Mouse (Mus musculus) limb, embryonic 13.5 days (tissue): ENCODE results near the gene Gdpd2. TPM values are rescaled to one million over a fixed set of nuclear protein-coding genes. Genes with fewer than 3 reads are reported as not detected.

ENCODE experiments used
- ATAC-seq: fragments of 200-750 bp; cut with Nextera tagmentation; 2 replicates; pipeline ENCODE4 v1.8.0; 2017; ENCODE audit warnings: low read depth, moderate number of reproducible peaks, moderate TSS enrichment; ENCODE audit not compliant: low FRiP score
- H3K27ac ChIP-seq: fragments of 300-500 bp; sonication (generic); 2 replicates; pipeline ENCODE4 v1.5.1; 2015; ENCODE audit warnings: inconsistent platforms, mild to moderate bottlenecking, moderate library complexity
- H3K27me3 ChIP-seq: fragments of 300-500 bp; sonication (generic); 2 replicates; pipeline ENCODE4 v1.6.1; 2015; ENCODE audit warnings: mild to moderate bottlenecking, inconsistent platforms
- H3K36me3 ChIP-seq: fragments of 300-500 bp; sonication (generic); 2 replicates; pipeline ENCODE4 v1.6.1; 2015; ENCODE audit warnings: inconsistent platforms, mild to moderate bottlenecking, moderate library complexity
- H3K4me1 ChIP-seq: fragments of 300-500 bp; sonication (generic); 2 replicates; pipeline ENCODE4 v1.6.1; 2015; ENCODE audit warnings: inconsistent platforms
- H3K4me2 ChIP-seq: fragments of 300-500 bp; sonication (generic); replicated peaks from 2 replicates; pipeline ENCODE4 v1.6.1; 2015; ENCODE audit warnings: inconsistent platforms, mild to moderate bottlenecking, moderate library complexity
- H3K4me3 ChIP-seq: fragments of 300-500 bp; sonication (generic); 2 replicates; pipeline ENCODE4 v1.5.1; 2015; ENCODE audit warnings: moderate library complexity, mild to moderate bottlenecking, inconsistent platforms
- H3K9ac ChIP-seq: fragments of 300-500 bp; sonication (generic); 2 replicates; pipeline ENCODE4 v1.6.1; 2015; ENCODE audit warnings: mild to moderate bottlenecking, inconsistent platforms
- H3K9me3 ChIP-seq: fragments of 300-500 bp; sonication (generic); 2 replicates; pipeline ENCODE4 v1.6.1; 2016; ENCODE audit warnings: inconsistent platforms
- WGBS: fragments of 180-500 bp; shearing (Covaris S2); methylation state at CpG from one replicate; pipeline ENCODE4 v1.1.7; 2015; 5-methylcytosine and 5-hydroxymethylcytosine counted together
- polyA plus RNA-seq: library from polyadenylated mRNA; unstranded; fragments of >200 nt; fragmentation: Nextera tagmentation; extraction: Ambion mirVana; gene quantifications from 2 replicates; pipeline ENCODE4 v1.2.1, GENCODE M21; 2015

Gene Gdpd2
- polyA plus RNA-seq: 2.7 and 3.3 TPM in 2 replicates

DNA sequence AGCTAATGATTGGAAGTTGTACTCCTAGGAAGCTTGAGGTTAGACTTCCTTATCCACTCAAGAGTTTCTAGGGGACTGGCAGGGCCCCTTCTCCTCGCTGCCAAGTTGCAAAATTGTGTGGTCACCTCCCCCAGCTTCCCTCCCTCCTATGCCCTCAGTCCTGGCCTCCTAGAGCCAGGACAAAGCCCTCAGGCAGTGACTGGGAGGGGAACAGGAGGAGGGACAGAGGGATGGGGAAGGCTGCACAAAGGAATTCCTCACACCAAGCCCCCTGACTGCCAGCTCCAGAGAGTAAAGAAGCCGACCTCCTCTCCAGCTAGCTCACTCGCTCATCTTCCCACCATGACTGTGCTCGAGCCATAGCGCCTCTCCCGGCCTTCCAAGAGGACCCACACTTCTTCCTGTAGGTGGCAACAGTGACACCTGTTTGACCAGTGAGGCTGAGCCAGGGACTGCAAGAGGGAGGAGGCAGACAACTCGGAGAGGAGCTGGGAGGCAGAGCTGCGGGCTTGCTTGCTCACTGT lies at the start of gene Gdpd2:
Gene Gdpd2 (plus strand): TSS at position 209 of the 524 bp plus-strand sequence.
- Histone ChIP-seq H3K27me3 (peaks cover 44% of the 10 kb centered on the region), H3K27ac (no peak within 1 kb of the TSS), H3K9ac (0 out of 2 replicates have a peak within 1 kb of the TSS, but pooled peaks have one; percentile 13), H3K4me3 (peak within 1 kb of the TSS; percentile 23; the same call in 1 of the 2 replicates), H3K9me3 (no peaks in the 10 kb centered on the region), H3K4me2 (peak within 1 kb of the TSS; percentile 58), H3K36me3 (peaks cover 20% of the 10 kb centered on the region), H3K4me1 (no peaks in the 10 kb centered on the region)
- 20% methylated on average over 8 of the region's 8 CpGs for WGBS
- peak; percentile 81 for ATAC-seq

DNA sequence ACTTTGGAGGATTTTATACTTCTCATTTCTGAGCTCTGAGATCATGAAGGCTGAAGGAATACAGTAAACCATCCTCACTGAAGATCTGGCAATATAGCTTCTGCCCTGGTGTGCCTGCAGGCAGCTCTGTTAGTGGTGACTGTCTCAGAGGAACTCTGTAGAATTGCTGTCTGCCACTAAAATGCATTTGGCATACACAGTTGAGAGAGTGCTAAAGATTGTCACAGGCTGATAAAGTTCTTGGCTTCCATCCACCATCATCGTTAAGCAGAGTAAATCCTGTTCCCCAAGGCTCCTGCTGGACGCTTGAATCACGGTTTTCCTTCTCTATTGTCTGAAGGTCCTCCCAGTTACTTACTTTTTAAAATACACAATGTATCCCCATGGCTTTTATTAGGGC lies 43.1 kb upstream of the Gdpd2 start:
- H3K4me2 ChIP-seq: no peak overlapping the region
- H3K9ac ChIP-seq: no peak overlapping the region
- peaks cover 12% of the 10 kb centered on the region; the same call in 1 of the 2 replicates for H3K27me3 ChIP-seq
- no peaks in the 10 kb centered on the region for H3K9me3 ChIP-seq
- H3K4me3 ChIP-seq: no peak overlapping the region
- 0 out of 2 replicates have a peak, but pooled peaks cover 4% of the 10 kb centered on the region for H3K36me3 ChIP-seq
- ATAC-seq: no peak
- 50% methylated on average over 3 of the region's 3 CpGs for WGBS
- no peaks in the 10 kb centered on the region for H3K4me1 ChIP-seq
- H3K27ac ChIP-seq: no peak overlapping the region

DNA sequence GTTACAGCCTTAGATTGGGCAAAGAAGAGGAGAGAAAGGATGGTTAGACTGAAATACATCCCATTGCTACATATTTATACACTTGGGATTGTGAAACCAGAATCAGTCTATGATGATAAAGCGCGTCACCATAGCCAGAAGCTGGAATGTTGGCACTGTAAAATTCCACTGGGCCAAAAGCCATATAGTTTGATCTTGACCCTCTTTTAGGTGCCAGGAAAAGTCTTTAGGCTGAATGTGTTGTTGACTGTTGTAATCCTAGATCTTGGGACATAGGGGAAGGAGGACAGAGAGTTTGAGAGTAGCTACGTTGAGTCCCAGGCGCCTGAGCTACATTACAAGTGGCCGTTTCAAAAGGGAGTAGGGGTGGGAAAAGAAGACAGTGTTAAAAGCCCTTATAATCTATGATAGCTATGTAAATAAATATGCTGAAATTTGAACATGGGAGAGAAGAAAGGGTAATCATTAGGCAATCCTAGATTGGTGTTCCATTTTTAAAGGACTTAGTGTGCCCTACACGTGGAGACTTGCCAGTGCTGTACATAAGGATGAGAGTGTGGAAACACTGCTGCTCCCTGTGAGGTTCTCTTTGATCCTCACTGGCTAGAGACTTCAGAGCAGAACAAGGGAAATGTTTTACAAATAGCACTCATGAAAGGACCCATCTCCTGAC lies 42.2 kb upstream of the Gdpd2 start:
- no peak overlapping the region for H3K4me2 ChIP-seq
- H3K9ac ChIP-seq: no peak overlapping the region
- 0 out of 2 replicates have a peak, but pooled peaks cover 4% of the 10 kb centered on the region for H3K36me3 ChIP-seq
- WGBS: 74% methylated on average over 6 of the region's 6 CpGs
- H3K4me1 ChIP-seq: no peaks in the 10 kb centered on the region
- no peaks in the 10 kb centered on the region for H3K9me3 ChIP-seq
- H3K27ac ChIP-seq: no peak overlapping the region
- no peak for ATAC-seq
- peaks cover 12% of the 10 kb centered on the region; the same call in 1 of the 2 replicates for H3K27me3 ChIP-seq
- H3K4me3 ChIP-seq: no peak overlapping the region

DNA sequence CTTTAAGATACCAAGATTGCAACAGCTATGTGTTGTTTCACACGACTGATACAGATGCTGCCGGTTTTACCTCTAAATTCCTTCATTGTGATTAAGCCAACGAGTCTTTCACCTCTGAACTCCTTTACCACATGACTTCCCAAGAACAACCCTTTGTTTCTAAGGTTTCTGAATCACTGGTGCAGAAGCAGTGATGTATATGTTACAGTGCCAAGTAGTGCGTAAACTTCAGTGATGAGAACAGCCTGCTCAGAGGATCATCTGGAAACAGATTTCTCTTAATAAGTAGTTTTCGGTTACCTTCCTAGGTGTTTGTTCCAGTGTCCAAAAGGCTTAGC lies 41.7 kb upstream of the Gdpd2 start:
- WGBS: 79% methylated on average over 5 of the region's 5 CpGs
- H3K27me3 ChIP-seq: peaks cover 12% of the 10 kb centered on the region; the same call in 1 of the 2 replicates
- no peak overlapping the region for H3K9ac ChIP-seq
- H3K4me3 ChIP-seq: no peak overlapping the region
- 0 out of 2 replicates have a peak, but pooled peaks cover 4% of the 10 kb centered on the region for H3K36me3 ChIP-seq
- H3K9me3 ChIP-seq: no peaks in the 10 kb centered on the region
- H3K4me2 ChIP-seq: no peak overlapping the region
- no peak for ATAC-seq
- no peaks in the 10 kb centered on the region for H3K4me1 ChIP-seq
- H3K27ac ChIP-seq: no peak overlapping the region

DNA sequence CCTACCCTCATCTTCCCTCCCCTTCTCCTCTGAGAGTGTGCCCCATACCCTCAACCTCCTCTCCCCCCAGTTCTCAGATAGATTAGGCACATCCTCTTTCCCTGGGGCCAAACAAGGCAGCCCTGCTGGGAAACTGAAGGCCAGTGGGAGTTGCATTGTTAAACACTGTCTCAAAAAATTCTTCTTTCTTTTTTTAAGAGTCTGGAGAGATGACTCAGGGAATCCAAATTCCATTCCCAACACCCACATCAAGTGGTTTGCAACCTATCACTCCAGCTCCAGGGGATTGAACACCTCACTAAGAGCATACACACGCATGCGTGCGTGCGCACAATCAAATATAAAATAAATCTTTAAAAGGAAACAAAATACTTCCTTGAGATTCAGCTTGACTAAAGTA lies 32.9 kb upstream of the Gdpd2 start:
- H3K27me3 ChIP-seq: peaks cover 3% of the 10 kb centered on the region; the same call in 1 of the 2 replicates
- no peak overlapping the region for H3K27ac ChIP-seq
- H3K4me1 ChIP-seq: no peaks in the 10 kb centered on the region
- H3K36me3 ChIP-seq: no peaks in the 10 kb centered on the region; the same call in 1 of the 2 replicates
- no peak overlapping the region for H3K4me2 ChIP-seq
- no peak for ATAC-seq
- no peak overlapping the region for H3K4me3 ChIP-seq
- H3K9me3 ChIP-seq: no peaks in the 10 kb centered on the region
- H3K9ac ChIP-seq: no peak overlapping the region
- 98% methylated on average over 4 of the region's 4 CpGs for WGBS

DNA sequence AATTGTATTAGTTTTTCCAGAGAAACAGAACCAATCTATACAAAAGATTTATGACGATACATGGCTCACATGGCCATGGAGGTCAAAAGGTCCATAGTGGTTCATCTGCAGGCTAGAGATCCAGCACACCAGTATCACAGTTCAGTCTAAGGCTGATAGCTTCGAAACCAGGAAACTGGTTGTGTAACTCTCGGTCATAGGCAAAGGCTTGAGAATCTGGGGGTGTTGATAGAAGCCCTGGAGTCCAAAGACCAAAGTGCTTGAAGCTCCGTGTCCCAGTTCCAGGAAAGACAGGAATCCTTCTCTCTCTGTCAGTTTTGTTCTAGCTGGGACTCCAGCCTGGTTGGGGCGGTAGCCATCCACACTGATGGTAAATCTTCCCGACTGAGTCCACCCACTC lies 21.6 kb upstream of the Gdpd2 start:
- H3K9me3 ChIP-seq: no peaks in the 10 kb centered on the region
- peaks cover 14% of the 10 kb centered on the region; the same call in 1 of the 2 replicates for H3K36me3 ChIP-seq

DNA sequence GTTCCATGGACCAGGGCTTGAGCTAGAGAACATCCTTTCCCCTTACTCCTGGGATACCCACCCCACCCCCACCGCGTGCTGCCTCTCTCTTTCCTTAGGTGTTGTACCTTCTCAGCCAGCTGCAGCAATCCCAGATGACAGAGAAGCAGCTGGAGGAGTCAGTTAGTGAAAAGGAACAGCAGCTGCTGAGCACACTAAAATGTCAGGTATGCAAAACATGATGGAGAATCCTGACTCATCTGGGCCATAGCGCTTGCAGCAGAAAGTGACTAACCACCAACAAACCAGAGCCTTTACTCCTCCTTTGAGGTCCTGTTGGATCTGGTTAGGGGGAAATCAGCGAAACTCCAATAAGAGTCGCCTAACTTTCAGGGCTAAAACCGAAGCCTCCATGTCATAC lies 13.5 kb upstream of the Gdpd2 start:
- Histone ChIP-seq H3K36me3 (peaks cover 35% of the 10 kb centered on the region), H3K27me3 (peaks cover 10% of the 10 kb centered on the region; the same call in 1 of the 2 replicates), H3K4me2 (no peak overlapping the region), H3K9me3 (no peaks in the 10 kb centered on the region), H3K9ac (no peak overlapping the region), H3K27ac (no peak overlapping the region), H3K4me3 (no peak overlapping the region), H3K4me1 (no peaks in the 10 kb centered on the region)
- no peak for ATAC-seq
- 95% methylated on average over 6 of the region's 6 CpGs for WGBS

More for the DNA sequence above, 21.6 kb upstream of the Gdpd2 start:
- no peak overlapping the region for H3K4me2 ChIP-seq
- no peak overlapping the region for H3K9ac ChIP-seq
- 90% methylated on average over 6 of the region's 6 CpGs for WGBS
- H3K4me3 ChIP-seq: no peak overlapping the region
- no peak overlapping the region for H3K27ac ChIP-seq
- H3K4me1 ChIP-seq: no peaks in the 10 kb centered on the region
- H3K27me3 ChIP-seq: no peaks in the 10 kb centered on the region; the same call in 1 of the 2 replicates
- ATAC-seq: no peak

DNA sequence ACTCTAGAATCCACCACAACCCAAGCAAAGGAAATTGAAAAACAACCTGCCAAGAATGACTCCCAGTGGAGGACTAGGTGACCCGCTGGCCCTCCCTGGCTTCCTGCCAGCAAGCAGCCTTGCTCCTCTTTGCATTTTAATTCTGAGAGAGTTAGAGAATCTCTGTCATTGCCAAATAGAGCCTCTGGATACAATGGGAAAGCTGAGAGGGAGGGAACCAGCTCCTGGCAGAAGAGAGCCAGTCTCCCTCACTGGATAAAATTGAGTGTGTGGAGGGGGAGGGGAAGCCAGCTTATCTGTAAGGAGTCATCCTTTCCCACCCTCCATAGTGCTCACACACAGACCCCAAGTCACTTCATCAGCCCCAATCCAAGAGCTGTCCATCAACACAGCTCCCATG lies 726 bp upstream of the Gdpd2 start:
- Histone ChIP-seq H3K27ac (no peak overlapping the region), H3K9me3 (no peaks in the 10 kb centered on the region), H3K4me1 (no peaks in the 10 kb centered on the region), H3K27me3 (peaks cover 43% of the 10 kb centered on the region), H3K4me3 (no peak overlapping the region), H3K4me2 (no peak overlapping the region), H3K9ac (no peak overlapping the region), H3K36me3 (peaks cover 20% of the 10 kb centered on the region)
- 39% methylated on average over 1 of the region's 1 CpGs for WGBS
- ATAC-seq: no peak

DNA sequence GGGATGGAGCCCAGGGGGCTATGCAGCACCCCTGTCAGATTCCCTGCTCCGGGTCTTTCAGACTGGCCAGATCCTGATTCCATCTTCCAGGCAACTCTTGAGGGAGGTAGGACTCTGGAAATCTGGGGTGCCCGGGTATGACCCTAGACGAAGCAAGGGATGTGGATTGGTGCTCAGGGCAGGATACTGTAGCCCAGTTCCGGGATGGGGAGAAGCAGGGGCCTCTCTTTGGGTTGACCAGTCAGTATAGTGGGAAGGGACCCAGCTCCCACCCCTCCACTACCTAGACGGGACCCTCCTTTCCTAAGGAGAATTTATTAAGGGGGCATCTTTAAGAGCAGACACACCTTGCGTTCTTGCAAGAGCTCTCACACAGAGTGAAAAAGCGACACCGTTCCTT lies 593 bp downstream of the Gdpd2 start:
- peak overlapping the region; percentile 23; the same call in 1 of the 2 replicates for H3K4me3 ChIP-seq

DNA sequence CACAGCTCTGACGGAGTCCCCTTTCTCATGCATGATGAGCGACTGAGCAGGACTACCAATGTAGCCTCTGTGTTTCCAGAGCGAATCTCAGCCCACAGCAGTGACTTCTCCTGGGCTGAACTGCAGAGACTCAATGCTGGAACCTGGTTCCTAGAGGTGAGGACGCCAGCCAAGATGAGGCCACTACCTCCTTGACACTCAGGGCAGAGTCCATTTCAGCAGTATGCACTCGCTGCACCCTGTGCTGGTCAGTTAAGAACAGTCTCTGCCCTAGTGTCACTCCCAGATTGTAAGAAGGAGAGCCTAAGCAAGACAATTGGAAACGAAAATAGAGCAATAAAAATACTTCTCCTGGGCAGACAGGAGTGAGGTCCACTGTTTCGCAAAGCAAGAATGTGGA lies 4.7 kb downstream of the Gdpd2 start:
- H3K9ac ChIP-seq: no peak overlapping the region
- no peaks in the 10 kb centered on the region for H3K4me1 ChIP-seq
- peaks cover 64% of the 10 kb centered on the region for H3K27me3 ChIP-seq
- no peaks in the 10 kb centered on the region for H3K9me3 ChIP-seq
- no peak overlapping the region for H3K4me2 ChIP-seq
- H3K36me3 ChIP-seq: no peaks in the 10 kb centered on the region
- ATAC-seq: no peak
- 66% methylated on average over 7 of the region's 7 CpGs for WGBS
- H3K27ac ChIP-seq: no peak overlapping the region
- no peak overlapping the region for H3K4me3 ChIP-seq

More for the DNA sequence above, 593 bp downstream of the Gdpd2 start:
- WGBS: 39% methylated on average over 8 of the region's 8 CpGs
- H3K9me3 ChIP-seq: no peaks in the 10 kb centered on the region
- peak overlapping the region; percentile 58 for H3K4me2 ChIP-seq
- peaks cover 44% of the 10 kb centered on the region for H3K27me3 ChIP-seq
- H3K9ac ChIP-seq: 0 out of 2 replicates have a peak overlapping the region, but pooled peaks have one; percentile 13
- H3K27ac ChIP-seq: no peak overlapping the region
- no peak for ATAC-seq
- H3K36me3 ChIP-seq: peaks cover 17% of the 10 kb centered on the region
- H3K4me1 ChIP-seq: no peaks in the 10 kb centered on the region

DNA sequence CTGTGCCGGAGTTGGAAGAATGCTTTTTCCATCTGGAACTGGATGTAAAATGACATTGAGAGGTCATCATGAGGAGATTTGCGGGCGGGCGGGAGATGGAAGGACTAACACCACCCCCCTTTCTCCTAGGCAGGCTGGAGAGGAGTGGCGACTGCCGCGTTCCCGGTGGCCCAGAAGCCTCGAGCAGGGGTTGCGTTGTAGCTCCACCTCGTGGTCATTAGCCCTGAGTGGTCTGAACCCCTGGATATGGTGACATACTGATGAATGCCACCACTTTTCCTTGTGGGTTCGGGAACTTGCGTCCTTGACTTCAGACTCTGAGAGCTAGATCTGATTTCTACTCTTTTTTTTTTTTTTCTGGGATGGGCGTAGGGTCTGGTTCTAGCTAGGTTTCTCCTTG lies 9.2 kb downstream of the Gdpd2 start:
- no peaks in the 10 kb centered on the region for H3K9me3 ChIP-seq
- H3K27me3 ChIP-seq: peaks cover 39% of the 10 kb centered on the region; the same call in 1 of the 2 replicates
- ATAC-seq: peak; percentile 73; the same call in 1 of the 2 replicates
- no peaks in the 10 kb centered on the region for H3K36me3 ChIP-seq
- no peak overlapping the region for H3K9ac ChIP-seq
- H3K27ac ChIP-seq: no peak overlapping the region
- no peaks in the 10 kb centered on the region for H3K4me1 ChIP-seq
- 17% methylated on average over 14 of the region's 14 CpGs for WGBS
- peak overlapping the region; percentile 62 for H3K4me2 ChIP-seq
- H3K4me3 ChIP-seq: peak overlapping the region; percentile 39

DNA sequence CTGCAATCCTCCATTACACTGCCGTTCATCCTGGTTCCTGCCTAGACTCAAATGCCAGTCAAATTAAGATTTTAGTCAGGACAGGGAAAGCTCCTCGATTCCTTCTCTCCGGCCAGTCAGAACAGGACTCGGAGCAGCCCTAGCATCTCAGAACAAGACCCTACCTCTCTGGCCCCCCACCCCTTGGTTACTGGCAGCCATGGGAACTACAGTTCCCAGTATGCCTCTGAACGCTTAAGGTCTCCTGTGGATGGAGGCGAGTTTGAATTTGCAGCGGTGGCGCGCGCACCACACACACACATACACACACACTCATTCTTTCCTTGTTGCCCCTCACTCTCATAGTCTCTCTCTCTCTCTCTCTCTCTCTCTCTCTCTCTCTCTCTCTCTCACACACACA lies 9.8 kb downstream of the Gdpd2 start:
- WGBS: 9% methylated on average over 10 of the region's 10 CpGs
- Histone ChIP-seq H3K9ac (no peak overlapping the region), H3K27me3 (peaks cover 34% of the 10 kb centered on the region; the same call in 1 of the 2 replicates), H3K36me3 (no peaks in the 10 kb centered on the region), H3K4me3 (peak overlapping the region; percentile 39), H3K27ac (no peak overlapping the region), H3K4me2 (peak overlapping the region; percentile 62), H3K4me1 (no peaks in the 10 kb centered on the region), H3K9me3 (no peaks in the 10 kb centered on the region)
- ATAC-seq: peak; percentile 71
